Mouse (Mus musculus) forebrain, embryonic 11.5 days (tissue): ENCODE results near the gene Kdelc1. TPM values are rescaled to one million over a fixed set of nuclear protein-coding genes. Genes with fewer than 3 reads are reported as not detected.

Experiments used
- ATAC-seq: fragments of 200-750 bp; cut with Nextera tagmentation; replicated peaks from 2 replicates; pipeline ENCODE4 v1.8.0; 2017; ENCODE audit warnings: moderate TSS enrichment; ENCODE audit not compliant: low FRiP score
- DNase-seq: peaks from one replicate; pipeline ENCODE4 v3.0.0-alpha.2; 2017; ENCODE audit warnings: low spot score
- H3K27ac ChIP-seq: fragments of 300-500 bp; sonication (generic); 2 replicates; pipeline ENCODE4 v1.5.1; 2014; ENCODE audit warnings: low read depth, low read length
- H3K27me3 ChIP-seq: fragments of 300-500 bp; sonication (generic); 2 replicates; pipeline ENCODE4 v1.6.1; 2014; ENCODE audit warnings: mild to moderate bottlenecking, low read length, mixed read lengths; ENCODE audit not compliant: control insufficient read depth, insufficient read depth
- H3K36me3 ChIP-seq: fragments of 300-500 bp; sonication (generic); 2 replicates; pipeline ENCODE4 v1.6.1; 2014; ENCODE audit warnings: mild to moderate bottlenecking, low read length, moderate library complexity, mixed read lengths; ENCODE audit not compliant: control insufficient read depth, insufficient read depth
- H3K4me1 ChIP-seq: fragments of 300-500 bp; sonication (generic); replicated peaks from 2 replicates; pipeline ENCODE4 v1.6.1; 2014; ENCODE audit warnings: low read length, mixed read lengths; ENCODE audit not compliant: control insufficient read depth, insufficient read depth
- H3K4me2 ChIP-seq: fragments of 300-500 bp; sonication (generic); 2 replicates; pipeline ENCODE4 v1.6.1; 2014; ENCODE audit warnings: low read depth, mild to moderate bottlenecking, low read length, moderate library complexity, mixed read lengths; ENCODE audit not compliant: severe bottlenecking
- H3K4me3 ChIP-seq: fragments of 300-500 bp; sonication (generic); 2 replicates; pipeline ENCODE4 v1.5.1; 2014; ENCODE audit warnings: low read depth, low read length
- H3K9ac ChIP-seq: fragments of 300-500 bp; sonication (generic); 2 replicates; pipeline ENCODE4 v1.6.1; 2014; ENCODE audit warnings: low read length
- H3K9me3 ChIP-seq: fragments of 300-500 bp; sonication (generic); 2 replicates; pipeline ENCODE4 v1.6.1; 2016; ENCODE audit warnings: low read length, mixed read lengths; ENCODE audit not compliant: control insufficient read depth
- WGBS: fragments of 180-500 bp; shearing (Covaris S2); extraction: QIAGEN DNeasy Blood & Tissue Kit; methylation state at CpG from one replicate; pipeline ENCODE4 v1.1.7; 2014; 5-methylcytosine and 5-hydroxymethylcytosine counted together
- polyA plus RNA-seq: library from polyadenylated mRNA; unstranded; fragments of >200 nt; fragmentation: Nextera tagmentation; extraction: Ambion mirVana; gene quantifications from 2 replicates; pipeline ENCODE4 v1.2.1, GENCODE M21; 2014

Kdelc1 gene
- polyA plus RNA-seq, 1 experiment from 2014 or later: 63.5 TPM

GRCm38 (mm10) chr1:44102939-44103338, 15.7 kb downstream of the Kdelc1 start:
- Histone ChIP-seq H3K9ac (peak overlapping the region; percentile 61), H3K4me1 (peaks cover 3% of the 10 kb centered on the region; the same call in 1 of the 2 replicates), H3K36me3 (no peaks in the 10 kb centered on the region; the same call in 1 of the 2 replicates), H3K4me2 (peak overlapping the region; percentile 54), H3K9me3 (no peaks in the 10 kb centered on the region), H3K4me3 (peak overlapping the region; percentile 76), H3K27ac (no peak overlapping the region), H3K27me3 (no peaks in the 10 kb centered on the region)
- ATAC-seq (0 out of 2 replicates have a peak, but pooled peaks have one; percentile 26), DNase-seq (no peak)
- WGBS: 17% methylated on average over 5 of the region's 5 CpGs

- Histone ChIP-seq H3K27ac (peak within 1 kb of the TSS; percentile 82), H3K9me3 (no peaks in the 10 kb centered on the region), H3K4me2 (peak within 1 kb of the TSS; percentile 54), H3K4me1 (peaks cover 3% of the 10 kb centered on the region; the same call in 1 of the 2 replicates), H3K4me3 (peak within 1 kb of the TSS; percentile 76), H3K36me3 (no peaks in the 10 kb centered on the region; the same call in 1 of the 2 replicates), H3K27me3 (no peaks in the 10 kb centered on the region), H3K9ac (peak within 1 kb of the TSS; percentile 79)
- ATAC-seq (peak; percentile 97), DNase-seq (peak; percentile 97)
- WGBS: under 1% methylated on average over 55 of the region's 55 CpGs
Measured at GRCm38 (mm10) chr1:44102259-44102717, 16.3 kb downstream of the Kdelc1 start, which contains the start of gene Tex30. Tex30 (minus strand) TSS chr1:44102441.

GRCm38 (mm10) chr1:44101448-44102225, 17.0 kb downstream of the Kdelc1 start:
- WGBS: under 1% methylated on average over 54 of the region's 55 CpGs
- Histone ChIP-seq H3K36me3 (no peaks in the 10 kb centered on the region; the same call in 1 of the 2 replicates), H3K9ac (peak overlapping the region; percentile 79), H3K27me3 (no peaks in the 10 kb centered on the region), H3K27ac (peak overlapping the region; percentile 82), H3K9me3 (no peaks in the 10 kb centered on the region), H3K4me2 (peak overlapping the region; percentile 45), H3K4me3 (peak overlapping the region; percentile 76), H3K4me1 (peaks cover 3% of the 10 kb centered on the region; the same call in 1 of the 2 replicates)
- DNase-seq (peak; percentile 74), ATAC-seq (peak; percentile 80)

- ATAC-seq: no peak
- no peak for DNase-seq
- WGBS: 0% methylated on average over 1 of the region's 1 CpGs
Measured at GRCm38 (mm10) chr1:44064625-44065024, 54.0 kb downstream of the Kdelc1 start.

GRCm38 (mm10) chr1:44063439-44063838, 55.2 kb downstream of the Kdelc1 start:
- no peak for DNase-seq
- Histone ChIP-seq H3K4me1 (no peaks in the 10 kb centered on the region), H3K4me3 (no peak overlapping the region), H3K9me3 (no peaks in the 10 kb centered on the region), H3K27me3 (no peaks in the 10 kb centered on the region), H3K9ac (no peak overlapping the region), H3K4me2 (no peak overlapping the region), H3K27ac (no peak overlapping the region), H3K36me3 (no peaks in the 10 kb centered on the region)
- no peak for ATAC-seq
- WGBS: 97% methylated on average over 6 of the region's 6 CpGs

More at GRCm38 (mm10) chr1:44064625-44065024, 54.0 kb downstream of the Kdelc1 start:
- no peak overlapping the region for H3K9ac ChIP-seq
- H3K36me3 ChIP-seq: no peaks in the 10 kb centered on the region
- no peaks in the 10 kb centered on the region for H3K27me3 ChIP-seq
- H3K4me3 ChIP-seq: no peak overlapping the region
- H3K9me3 ChIP-seq: no peaks in the 10 kb centered on the region
- no peak overlapping the region for H3K4me2 ChIP-seq
- no peak overlapping the region for H3K27ac ChIP-seq
- no peaks in the 10 kb centered on the region for H3K4me1 ChIP-seq

- ATAC-seq (no peak), DNase-seq (no peak)
- no peak within 1 kb of the TSS for H3K9ac ChIP-seq
- H3K4me1 ChIP-seq: no peaks in the 10 kb centered on the region
- H3K9me3 ChIP-seq: no peaks in the 10 kb centered on the region
- H3K4me2 ChIP-seq: no peak within 1 kb of the TSS
- WGBS: 92% methylated on average over 2 of the region's 2 CpGs
- no peak within 1 kb of the TSS for H3K27ac ChIP-seq
- H3K27me3 ChIP-seq: no peaks in the 10 kb centered on the region
- H3K36me3 ChIP-seq: no peaks in the 10 kb centered on the region
- H3K4me3 ChIP-seq: no peak within 1 kb of the TSS
Measured at GRCm38 (mm10) chr1:44061836-44062235, 56.8 kb downstream of the Kdelc1 start, which contains the start of gene Gm8251. Gm8251 (minus strand) TSS chr1:44061936.

- WGBS: 85% methylated on average over 3 of the region's 3 CpGs
Measured at GRCm38 (mm10) chr1:44057805-44058204, 60.8 kb downstream of the Kdelc1 start.

More at GRCm38 (mm10) chr1:44057805-44058204, 60.8 kb downstream of the Kdelc1 start:
- ATAC-seq: no peak
- Histone ChIP-seq H3K4me3 (no peak overlapping the region), H3K27me3 (no peaks in the 10 kb centered on the region), H3K27ac (no peak overlapping the region), H3K4me1 (no peaks in the 10 kb centered on the region), H3K9me3 (no peaks in the 10 kb centered on the region), H3K36me3 (no peaks in the 10 kb centered on the region), H3K9ac (no peak overlapping the region), H3K4me2 (no peak overlapping the region)
- no peak for DNase-seq
